Mouse (Mus musculus) G1E-ER4 (cell line): ENCODE results near the gene Prr12. TPM values are rescaled to one million over a fixed set of nuclear protein-coding genes. Genes with fewer than 3 reads are reported as not detected.

Experiments
- GATA1 ChIP-seq: IDR thresholded peaks from one replicate; pipeline ENCODE4 v1.8.0; 2012; ENCODE audit warnings: low read length, inconsistent platforms
- polyA plus RNA-seq: library from polyadenylated mRNA; stranded (reverse); fragments of >175 nt; gene quantifications from 2 replicates; pipeline ENCODE4 v1.2.3, GENCODE M21; 2012

The Prr12 gene
- polyA plus RNA-seq, 1 experiment = 149 TPM

GRCm38 (mm10) chr7:45006503-45006902, 46.2 kb downstream of the Prr12 start:
- TF ChIP-seq GATA1 = no peak

DNA sequence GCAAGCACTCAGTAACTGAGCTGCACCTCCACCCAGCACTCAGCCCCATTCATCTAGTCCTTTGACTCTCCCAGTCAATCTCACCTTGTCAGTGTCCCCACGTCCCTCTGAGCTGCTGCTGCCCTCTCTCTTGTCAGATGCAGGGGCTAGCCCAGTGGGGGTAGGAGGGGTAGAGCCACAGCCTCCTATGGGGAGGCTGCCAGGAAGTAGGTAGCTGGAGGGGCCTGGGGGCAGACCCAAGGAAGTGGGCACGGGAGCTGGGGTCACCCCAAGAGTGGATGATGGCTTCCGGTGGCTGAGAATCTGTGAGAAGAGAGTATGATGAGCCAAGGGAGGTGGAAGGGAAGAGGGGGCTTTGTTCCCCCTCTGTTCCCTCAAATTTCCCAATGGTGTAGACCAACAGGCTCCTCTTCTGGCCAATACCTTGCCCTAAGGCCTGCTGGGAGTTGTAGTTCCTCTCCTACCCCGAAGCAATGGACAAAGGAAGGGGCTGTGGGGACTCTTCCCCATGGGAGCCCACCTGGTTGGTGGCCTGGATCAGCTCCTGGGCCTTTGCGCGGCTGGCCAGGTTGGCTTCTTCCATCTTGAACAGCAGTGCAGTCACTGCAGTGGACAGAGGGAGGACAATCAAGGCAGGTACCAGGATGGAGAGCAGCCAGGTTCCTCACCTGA, 47.2 kb downstream of the Prr12 start:
- TF ChIP-seq GATA1 = no peak

- no peak for TF ChIP-seq GATA1
These were observed 48.1 kb downstream of the Prr12 start for GRCm38 (mm10) chr7:45004546-45004945.

GRCm38 (mm10) chr7:45002440-45002839, 50.2 kb downstream of the Prr12 start:
- TF ChIP-seq GATA1 = no peak

GRCm38 (mm10) chr7:45000539-45001114, 52.1 kb downstream of the Prr12 start:
- no peak for TF ChIP-seq GATA1

DNA sequence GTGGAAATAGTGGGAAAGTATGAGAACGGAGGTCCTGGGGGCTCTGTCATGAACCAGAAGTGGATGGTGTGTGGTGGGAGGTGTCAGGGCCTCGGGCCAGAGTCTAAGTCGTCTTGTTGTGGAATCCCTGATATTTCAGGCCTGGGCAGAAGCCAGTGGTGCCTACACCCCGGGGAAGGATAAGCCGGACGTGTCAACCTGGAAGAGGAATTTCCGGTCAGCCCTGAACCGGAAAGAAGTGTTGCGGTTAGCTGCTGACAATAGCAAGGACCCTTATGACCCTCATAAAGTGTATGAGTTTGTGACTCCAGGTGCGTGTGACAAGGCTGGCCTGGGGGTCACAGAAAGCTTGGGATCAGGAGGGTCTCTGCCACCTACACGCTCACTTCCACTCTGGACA, 52.9 kb downstream of the Prr12 start:
- TF ChIP-seq GATA1 = no peak

GRCm38 (mm10) chr7:44998501-44998955, 54.2 kb downstream of the Prr12 start, which contains the start of gene Bcl2l12:
Gene Bcl2l12, minus strand, starts transcription at chr7:44998712.
- TF ChIP-seq GATA1 = no peak

GRCm38 (mm10) chr7:44997940-44998428, 54.7 kb downstream of the Prr12 start:
- TF ChIP-seq GATA1 = no peak

GRCm38 (mm10) chr7:44997231-44997939, 55.3 kb downstream of the Prr12 start, which contains the start of gene Irf3:
Gene Irf3, plus strand, starts transcription at chr7:44997648.
- TF ChIP-seq GATA1 = no peak

DNA sequence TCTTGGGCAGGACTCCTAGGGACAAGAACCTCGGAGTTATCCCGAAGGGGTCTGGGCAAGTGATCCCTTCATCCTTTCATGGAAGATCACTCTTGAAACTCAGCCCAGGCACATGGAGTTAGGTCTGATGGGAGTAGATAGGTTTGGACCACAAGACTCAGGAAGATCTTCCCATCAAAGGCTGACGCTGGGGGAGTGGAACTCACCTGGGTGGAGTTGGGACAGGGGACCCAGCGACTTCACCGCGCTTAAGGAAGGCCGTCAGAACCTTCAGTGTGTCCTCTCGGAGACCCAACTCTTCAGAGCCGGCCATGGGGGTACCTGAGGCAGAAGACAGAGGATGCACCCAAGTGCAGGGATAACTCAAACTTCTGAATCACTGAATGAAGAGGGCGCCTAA, 56.0 kb downstream of the Prr12 start:
- TF ChIP-seq GATA1 = no peak

- no peak for TF ChIP-seq GATA1
These were observed 65.6 kb downstream of the Prr12 start for GRCm38 (mm10) chr7:44986879-44987718.

GRCm38 (mm10) chr7:44986192-44986878, 66.3 kb downstream of the Prr12 start, which contains the start of gene Prmt1:
Gene Prmt1, minus strand, starts transcription at chr7:44986568.
- no peak for TF ChIP-seq GATA1

GRCm38 (mm10) chr7:44985595-44986191, 67.0 kb downstream of the Prr12 start:
- TF ChIP-seq GATA1 = no peak

DNA sequence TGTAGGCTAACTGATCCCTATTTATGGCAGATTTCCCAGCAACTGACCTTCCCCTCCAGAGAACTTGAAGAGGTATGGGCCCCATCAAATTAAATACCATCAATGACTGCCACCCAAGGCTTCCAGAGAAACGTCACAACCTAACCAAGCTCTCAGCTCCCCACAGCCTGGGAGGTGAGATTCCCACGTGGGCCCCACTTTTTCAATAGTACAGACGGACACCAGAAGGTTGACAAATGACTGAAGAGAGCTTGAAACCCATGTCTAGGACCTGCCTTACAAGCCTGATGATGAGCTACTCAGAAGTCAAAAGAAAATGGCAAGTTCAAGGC, 67.9 kb downstream of the Prr12 start:
- no peak for TF ChIP-seq GATA1
